Mouse (Mus musculus) central nervous system, embryonic 11.5 days (tissue): ENCODE results near the gene Nanos3. TPM values are rescaled to one million over a fixed set of nuclear protein-coding genes. Genes with fewer than 3 reads are reported as not detected.

Experiments used
- polyA plus RNA-seq: library from polyadenylated mRNA; depleted of rRNA; stranded (reverse); fragments of >200 nt; gene quantifications from 2 replicates; pipeline ENCODE4 v1.2.3, GENCODE M21; 2012; rRNA removed

Nanos3 gene
- polyA plus RNA-seq = 4.6 and 7.7 TPM in 2 replicates

GRCm38 (mm10) chr8:84185117-84185516, at the start of gene Nanos3:
TSS of gene Nanos3 (minus strand) at chr8:84185217.

DNA sequence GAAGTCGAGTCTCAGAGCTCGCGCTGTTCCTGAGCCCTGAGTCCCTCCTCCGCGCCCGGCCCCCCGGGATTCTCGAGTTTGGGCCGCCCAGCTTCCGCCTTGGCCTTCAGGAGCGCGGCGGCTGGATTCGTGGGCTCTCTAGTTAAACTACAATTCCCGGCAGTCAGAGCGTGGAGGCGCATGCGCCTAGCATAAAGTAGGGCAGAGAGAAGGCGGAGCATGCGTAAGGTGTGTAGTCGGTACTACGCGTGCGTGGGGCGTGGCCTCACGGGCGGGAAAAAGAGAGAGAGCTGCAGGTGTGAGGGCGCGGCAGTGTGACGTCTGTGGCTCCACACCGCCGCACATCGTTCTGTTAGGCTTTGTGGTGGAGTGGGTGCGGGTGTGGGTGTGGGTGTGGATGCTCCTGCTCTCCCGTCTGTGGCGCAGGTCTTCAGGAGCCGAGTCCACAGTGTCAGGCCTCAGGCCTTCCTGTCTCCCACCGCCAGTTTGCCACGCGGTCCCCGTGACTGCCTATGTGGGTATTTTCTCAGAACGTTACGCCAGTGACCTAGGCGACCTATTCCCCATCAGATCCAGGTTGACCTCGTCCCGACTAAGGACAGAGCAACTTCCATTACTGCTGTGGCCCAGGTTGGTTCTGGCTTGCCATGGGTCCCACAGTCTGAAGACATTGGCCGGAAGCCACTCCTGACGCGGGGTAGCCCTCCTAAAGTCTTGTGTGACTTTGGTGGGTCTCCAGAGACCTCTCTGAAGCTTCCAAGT, 37.1 kb downstream of the Nanos3 start, which contains the start of the genes Cc2d1a and 4930432K21Rik:
Gene Cc2d1a (minus strand): TSS at position 168 of the 762 bp plus-strand sequence.
Gene 4930432K21Rik (plus strand): TSS at position 257 of the 762 bp plus-strand sequence.

DNA sequence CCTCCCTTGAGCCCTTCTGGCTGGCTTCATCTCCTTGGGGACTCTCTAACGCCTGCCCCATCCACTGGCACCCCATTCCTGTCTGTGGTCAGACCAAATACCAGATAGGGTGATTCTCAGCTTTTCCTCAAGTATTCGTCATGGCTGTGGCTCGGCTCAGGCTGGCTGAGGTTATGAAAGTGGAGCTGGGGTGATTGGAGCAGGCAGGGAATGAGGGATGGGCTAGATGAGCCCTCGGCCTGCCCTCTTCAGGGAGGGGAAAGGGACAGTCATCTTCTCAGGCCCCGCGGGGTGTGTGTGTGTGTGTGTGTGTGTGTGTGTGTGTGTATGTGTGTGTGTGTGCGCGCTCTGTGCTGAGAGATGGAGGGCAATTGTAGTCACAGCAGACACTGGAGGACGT, 59.4 kb downstream of the Nanos3 start, which contains the start of gene Podnl1:
Gene Podnl1 (plus strand): TSS at position 334 of the 400 bp plus-strand sequence.

Other genes starting within 250 kb of the Nanos3 start
- gene Gm10644, start 230.0 kb downstream of the Nanos3 start, polyA plus RNA-seq = 0.47 and 0.55 TPM in 2 replicates
- 66.3 and 80.1 TPM in 2 replicates for gene Asf1b, start 229.7 kb downstream of the Nanos3 start, polyA plus RNA-seq
- gene Prkaca, start 212.2 kb downstream of the Nanos3 start, polyA plus RNA-seq = 85.5 and 107 TPM in 2 replicates
- 74.9 and 84.6 TPM in 2 replicates for gene Samd1, start 187.5 kb downstream of the Nanos3 start, polyA plus RNA-seq
- gene 1700067K01Rik, start 183.7 kb downstream of the Nanos3 start, polyA plus RNA-seq = 0.81 and 1.1 TPM in 2 replicates
- 0.10 and 0.12 TPM in 2 replicates for gene 2210011C24Rik, start 173.0 kb downstream of the Nanos3 start, polyA plus RNA-seq
- 6.2 and 10.8 TPM in 2 replicates for gene Palm3, start 163.7 kb downstream of the Nanos3 start, polyA plus RNA-seq
- 0.37 and 0.45 TPM in 2 replicates for gene Il27ra, start 142.6 kb downstream of the Nanos3 start, polyA plus RNA-seq
- not detected in 2 replicates for gene Rln3, start 140.2 kb downstream of the Nanos3 start, polyA plus RNA-seq
- gene Gm10643, start 120.1 kb downstream of the Nanos3 start, polyA plus RNA-seq = 2.5 and 2.7 TPM in 2 replicates
- 20.2 and 26.5 TPM in 2 replicates for gene Rfx1, start 118.4 kb downstream of the Nanos3 start, polyA plus RNA-seq
- gene Dcaf15, start 80.4 kb downstream of the Nanos3 start, polyA plus RNA-seq = 65.4 and 90.4 TPM in 2 replicates
- 0.07 and 0.32 TPM in 2 replicates for gene Podnl1, start 59.2 kb downstream of the Nanos3 start, polyA plus RNA-seq
- 16.2 and 18.8 TPM in 2 replicates for gene Cc2d1a, start 37.3 kb downstream of the Nanos3 start, polyA plus RNA-seq
- 1.4 and 1.6 TPM in 2 replicates for gene 4930432K21Rik, start 37.2 kb downstream of the Nanos3 start, polyA plus RNA-seq
- 39.1 and 41.8 TPM in 2 replicates for gene Zswim4, start 51.8 kb upstream of the Nanos3 start, polyA plus RNA-seq
- 241 and 402 TPM in 2 replicates for gene D8Ertd738e, start 64.5 kb upstream of the Nanos3 start, polyA plus RNA-seq
- gene Mri1, start 72.1 kb upstream of the Nanos3 start, polyA plus RNA-seq = 38.0 and 61.4 TPM in 2 replicates
- gene Ccdc130, start 85.2 kb upstream of the Nanos3 start, polyA plus RNA-seq = 27.5 and 38.7 TPM in 2 replicates
- 18.3 and 22.7 TPM in 2 replicates for gene Cacna1a, start 203.2 kb upstream of the Nanos3 start, polyA plus RNA-seq